Mouse (Mus musculus): ENCODE measurements at regions not wholly inside any gene's neighbourhood (a gene's known extent, or its start where the extent isn't known, plus 50 kb on each side); places are given as distances from the start of the nearest gene placed in this dataset.

GRCm38 (mm10) chr15:25047875-25048274 is 365.7 kb downstream of the Basp1 start:
- peak; percentile 60 for TF ChIP-seq CTCF (IDR thresholded peaks at IDR 0.05; ENCODE audit: low read depth)
- no peak for TF ChIP-seq EP300 (IDR thresholded peaks at IDR 0.05; ENCODE audit: low read depth)
- H3K9me3 ChIP-seq (ENCODE audit: low read length) = no peaks in the 10 kb centered on the region
- no peak overlapping the region for H3K9ac ChIP-seq (replicated peaks)
- no peak overlapping the region for H3K4me2 ChIP-seq (ENCODE audit: low read depth, low read length)
- H3K27ac ChIP-seq (ENCODE audit: low read depth) = no peak overlapping the region
- H3K4me3 ChIP-seq (ENCODE audit: low read depth, low read length) = no peak overlapping the region
- H3K36me3 ChIP-seq (replicated peaks; ENCODE audit: insufficient read depth, low read length) = no peaks in the 10 kb centered on the region
- 25% methylated on average over 1 of the region's 1 CpGs for WGBS (ENCODE audit: insufficient replicate concordance)
- DNase-seq (peak; percentile 58), ATAC-seq (no peak)
- H3K27me3 ChIP-seq (ENCODE audit: insufficient read depth, low read length) = no peaks in the 10 kb centered on the region
- H3K4me1 ChIP-seq (ENCODE audit: insufficient read depth) = no peaks in the 10 kb centered on the region

GRCm38 (mm10) chr15:25046514-25047138 is 366.9 kb downstream of the Basp1 start:
- H3K9me3 ChIP-seq (ENCODE audit: low read length) = no peaks in the 10 kb centered on the region
- no peaks in the 10 kb centered on the region for H3K4me1 ChIP-seq (ENCODE audit: insufficient read depth)
- ATAC-seq (no peak), DNase-seq (no peak)
- WGBS (ENCODE audit: insufficient replicate concordance) = 61% methylated on average over 5 of the region's 5 CpGs
- H3K9ac ChIP-seq (replicated peaks) = no peak overlapping the region
- H3K36me3 ChIP-seq (replicated peaks; ENCODE audit: insufficient read depth, low read length) = no peaks in the 10 kb centered on the region
- no peak overlapping the region for H3K4me3 ChIP-seq (ENCODE audit: low read depth, low read length)
- no peak overlapping the region for H3K4me2 ChIP-seq (ENCODE audit: low read depth, low read length)
- TF ChIP-seq EP300 (IDR thresholded peaks at IDR 0.05; ENCODE audit: low read depth) (no peak), CTCF (IDR thresholded peaks at IDR 0.05; ENCODE audit: low read depth) (no peak)
- H3K27ac ChIP-seq (ENCODE audit: low read depth) = no peak overlapping the region
- no peaks in the 10 kb centered on the region for H3K27me3 ChIP-seq (ENCODE audit: insufficient read depth, low read length)

- Histone ChIP-seq H3K4me1 (ENCODE audit: insufficient read depth) (no peaks in the 10 kb centered on the region), H3K4me2 (ENCODE audit: low read depth, low read length) (no peak overlapping the region), H3K4me3 (ENCODE audit: low read depth, low read length) (no peak overlapping the region), H3K27ac (ENCODE audit: low read depth) (no peak overlapping the region), H3K36me3 (replicated peaks; ENCODE audit: insufficient read depth, low read length) (no peaks in the 10 kb centered on the region), H3K27me3 (ENCODE audit: insufficient read depth, low read length) (no peaks in the 10 kb centered on the region), H3K9me3 (ENCODE audit: low read length) (no peaks in the 10 kb centered on the region), H3K9ac (replicated peaks) (no peak overlapping the region)
- no peak for ATAC-seq
- DNase-seq = no peak
- WGBS (ENCODE audit: insufficient replicate concordance) = 82% methylated on average over 3 of the region's 3 CpGs
- TF ChIP-seq CTCF (IDR thresholded peaks at IDR 0.05; ENCODE audit: low read depth) (no peak), EP300 (IDR thresholded peaks at IDR 0.05; ENCODE audit: low read depth) (no peak)
Observed at GRCm38 (mm10) chr15:25036231-25036630, 377.3 kb downstream of the Basp1 start.

GRCm38 (mm10) chr15:25027865-25028264 is 385.7 kb downstream of the Basp1 start:
- Histone ChIP-seq H3K9me3 (ENCODE audit: low read length) (no peaks in the 10 kb centered on the region; the same call in 1 of the 2 replicates), H3K27ac (ENCODE audit: low read depth) (no peak overlapping the region), H3K9ac (replicated peaks) (no peak overlapping the region), H3K4me2 (ENCODE audit: low read depth, low read length) (no peak overlapping the region), H3K4me1 (ENCODE audit: insufficient read depth) (no peaks in the 10 kb centered on the region), H3K36me3 (replicated peaks; ENCODE audit: insufficient read depth, low read length) (no peaks in the 10 kb centered on the region), H3K27me3 (ENCODE audit: insufficient read depth, low read length) (no peaks in the 10 kb centered on the region), H3K4me3 (ENCODE audit: low read depth, low read length) (no peak overlapping the region)
- DNase-seq = no peak
- ATAC-seq = no peak
- TF ChIP-seq EP300 (IDR thresholded peaks at IDR 0.05; ENCODE audit: low read depth) (no peak), CTCF (IDR thresholded peaks at IDR 0.05; ENCODE audit: low read depth) (no peak)
- WGBS (ENCODE audit: insufficient replicate concordance) = 80% methylated on average over 8 of the region's 8 CpGs

GRCm38 (mm10) chr15:25026786-25027461 is 386.6 kb downstream of the Basp1 start:
- no peak overlapping the region for H3K9ac ChIP-seq (replicated peaks)
- H3K27ac ChIP-seq (ENCODE audit: low read depth) = no peak overlapping the region
- TF ChIP-seq EP300 (IDR thresholded peaks at IDR 0.05; ENCODE audit: low read depth) = no peak
- TF ChIP-seq CTCF (IDR thresholded peaks at IDR 0.05; ENCODE audit: low read depth) = no peak
- ATAC-seq = no peak
- no peak overlapping the region for H3K4me3 ChIP-seq (ENCODE audit: low read depth, low read length)
- no peaks in the 10 kb centered on the region for H3K27me3 ChIP-seq (ENCODE audit: insufficient read depth, low read length)
- no peaks in the 10 kb centered on the region for H3K4me1 ChIP-seq (ENCODE audit: insufficient read depth)
- H3K9me3 ChIP-seq (ENCODE audit: low read length) = no peaks in the 10 kb centered on the region; the same call in 1 of the 2 replicates
- 17% methylated on average over 15 of the region's 15 CpGs for WGBS (ENCODE audit: insufficient replicate concordance)
- H3K4me2 ChIP-seq (ENCODE audit: low read depth, low read length) = no peak overlapping the region
- H3K36me3 ChIP-seq (replicated peaks; ENCODE audit: insufficient read depth, low read length) = no peaks in the 10 kb centered on the region
- DNase-seq = no peak

- Histone ChIP-seq H3K9me3 (ENCODE audit: low read length) (no peaks in the 10 kb centered on the region; the same call in 1 of the 2 replicates), H3K4me1 (ENCODE audit: insufficient read depth) (no peaks in the 10 kb centered on the region), H3K4me3 (ENCODE audit: low read depth, low read length) (no peak overlapping the region), H3K27me3 (ENCODE audit: insufficient read depth, low read length) (no peaks in the 10 kb centered on the region), H3K9ac (replicated peaks) (no peak overlapping the region), H3K36me3 (replicated peaks; ENCODE audit: insufficient read depth, low read length) (no peaks in the 10 kb centered on the region), H3K27ac (ENCODE audit: low read depth) (no peak overlapping the region), H3K4me2 (ENCODE audit: low read depth, low read length) (no peak overlapping the region)
- TF ChIP-seq CTCF (IDR thresholded peaks at IDR 0.05; ENCODE audit: low read depth) (no peak), EP300 (IDR thresholded peaks at IDR 0.05; ENCODE audit: low read depth) (no peak)
- WGBS (ENCODE audit: insufficient replicate concordance) = 67% methylated on average over 8 of the region's 8 CpGs
- ATAC-seq (no peak), DNase-seq (no peak)
Observed at GRCm38 (mm10) chr15:25026351-25026750, 387.2 kb downstream of the Basp1 start.
